Mouse (Mus musculus) thymus, adult 18-20 months (tissue): ENCODE results near the gene Ccdc127.

Experiments used
- DNase-seq, 2 experiments: peaks; one replicate each; pipeline ENCODE4 v3.0.0; 2022; ENCODE audit warnings: mixed read lengths in 2 of 2

The Ccdc127 gene

DNA sequence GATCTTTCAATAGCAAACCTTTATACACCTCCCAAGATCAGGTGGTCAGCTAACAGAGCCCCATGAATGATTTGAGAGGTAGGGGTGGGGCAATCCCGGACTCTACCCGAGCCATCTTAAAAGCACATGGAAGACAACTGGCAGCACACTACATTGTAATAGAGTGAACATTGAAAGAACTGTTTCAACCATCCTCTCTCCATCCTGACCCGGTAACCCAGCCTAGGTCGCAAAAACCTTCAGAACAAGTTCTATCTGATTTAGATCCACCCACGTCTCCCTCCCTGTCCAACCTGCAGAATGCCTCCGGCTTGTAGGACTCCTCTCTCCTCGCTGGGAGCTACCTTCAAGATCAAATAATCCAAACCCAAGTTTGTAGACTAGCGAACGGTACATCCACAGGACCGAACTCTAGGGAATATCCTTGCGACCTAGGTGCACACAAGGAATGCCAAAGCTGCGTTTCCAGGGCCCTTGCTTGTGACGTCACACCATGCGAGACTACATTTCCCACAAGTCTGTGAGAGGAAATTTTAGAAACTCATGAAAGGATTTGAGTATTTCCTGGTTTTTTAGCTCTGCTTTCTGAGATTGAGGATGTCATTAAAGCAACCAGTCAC is 40.4 kb downstream of the Ccdc127 start, which contains the start of gene Zfp72:
Gene Zfp72 (minus strand): TSS at position 466 of the 620 bp plus-strand sequence.
- peak; percentile 10 to 50 for DNase-seq

- DNase-seq = no peak
These were observed 41.0 kb downstream of the Ccdc127 start for GRCm38 (mm10) chr13:74391156-74391555.

DNA sequence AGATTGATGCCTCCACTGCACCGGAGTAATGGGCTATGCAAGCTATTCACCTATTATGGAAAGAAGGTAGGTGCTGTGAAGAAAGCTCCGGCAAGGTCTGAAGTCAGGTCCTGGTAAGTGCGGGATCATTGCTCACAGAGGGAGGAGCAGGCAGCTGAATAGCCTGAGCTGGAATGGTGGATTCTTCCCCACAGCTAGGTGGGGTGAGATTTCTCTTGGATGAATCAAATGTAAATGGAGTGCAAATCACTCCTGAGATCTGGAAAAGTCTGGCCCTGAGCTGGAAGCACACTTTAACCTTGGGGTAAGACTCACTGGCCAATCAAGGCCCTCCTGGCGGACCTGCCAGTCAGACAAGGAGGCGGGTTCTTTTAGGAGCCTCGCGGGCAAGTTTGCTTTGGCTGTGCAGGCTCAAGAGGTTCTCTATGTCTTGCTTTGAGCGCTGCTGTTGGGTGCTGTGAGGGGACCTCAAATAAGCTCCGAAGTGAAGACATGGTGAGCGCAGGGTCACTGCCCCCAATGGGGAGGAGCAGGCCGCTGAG is 49.3 kb downstream of the Ccdc127 start, which contains the start of gene Ftl1-ps1:
Gene Ftl1-ps1 (plus strand): TSS at position 397 of the 542 bp plus-strand sequence.
- DNase-seq = no peak
